Mouse (Mus musculus) forebrain, embryonic 10.5 days (tissue): Measurements from ENCODE around the gene Vmn2r17. TPM values are rescaled to one million over a fixed set of nuclear protein-coding genes. Genes with fewer than 3 reads are reported as not detected.

Experiments used
- DNase-seq: peaks from one replicate; pipeline ENCODE4 v3.0.0-alpha.2; 2017; ENCODE audit warnings: low spot score; ENCODE audit errors: extremely low spot score
- H3K27ac ChIP-seq: fragments of 300-500 bp; sonication (generic); 2 replicates; pipeline ENCODE4 v1.5.1; 2016; ENCODE audit warnings: mild to moderate bottlenecking
- H3K27me3 ChIP-seq: fragments of 300-500 bp; sonication (generic); 2 replicates; pipeline ENCODE4 v1.6.1; 2016; ENCODE audit warnings: mild to moderate bottlenecking; ENCODE audit not compliant: poor library complexity, severe bottlenecking
- H3K36me3 ChIP-seq: fragments of 300-500 bp; sonication (generic); replicated peaks from 2 replicates; pipeline ENCODE4 v1.6.1; 2016; ENCODE audit warnings: mild to moderate bottlenecking, moderate library complexity
- H3K4me1 ChIP-seq: fragments of 300-500 bp; sonication (generic); 2 replicates; pipeline ENCODE4 v1.6.1; 2016
- H3K4me3 ChIP-seq: fragments of 300-500 bp; sonication (generic); 2 replicates; pipeline ENCODE4 v1.5.1; 2016; ENCODE audit warnings: mild to moderate bottlenecking, moderate library complexity
- H3K9me3 ChIP-seq: fragments of 300-500 bp; sonication (generic); 2 replicates; pipeline ENCODE4 v1.6.1; 2016; ENCODE audit warnings: mild to moderate bottlenecking, moderate library complexity
- WGBS: fragments of 180-500 bp; shearing (Covaris S2); methylation state at CpG from one replicate; pipeline ENCODE4 v1.1.7; 2016; 5-methylcytosine and 5-hydroxymethylcytosine counted together
- polyA plus RNA-seq: library from polyadenylated mRNA; unstranded; fragments of >200 nt; fragmentation: Nextera tagmentation; extraction: Ambion mirVana; gene quantifications from 2 replicates; pipeline ENCODE4 v1.2.1, GENCODE M21; 2016

Gene Vmn2r17
- polyA plus RNA-seq, result not detected in 2 replicates

- H3K4me3 ChIP-seq, result no peak within 1 kb of the TSS
- H3K36me3 ChIP-seq, result no peaks in the 10 kb centered on the region
- no peaks in the 10 kb centered on the region for H3K27me3 ChIP-seq
- no peak within 1 kb of the TSS for H3K27ac ChIP-seq
- peaks cover 19% of the 10 kb centered on the region for H3K9me3 ChIP-seq
- no peaks in the 10 kb centered on the region for H3K4me1 ChIP-seq
- no peak for DNase-seq
- 72% methylated on average over 2 of the region's 2 CpGs for WGBS
Observed at GRCm38 (mm10) chr5:109419388-109419787, at the start of gene Vmn2r17. Gene Vmn2r17, plus strand, starts transcription at chr5:109419688.

DNA sequence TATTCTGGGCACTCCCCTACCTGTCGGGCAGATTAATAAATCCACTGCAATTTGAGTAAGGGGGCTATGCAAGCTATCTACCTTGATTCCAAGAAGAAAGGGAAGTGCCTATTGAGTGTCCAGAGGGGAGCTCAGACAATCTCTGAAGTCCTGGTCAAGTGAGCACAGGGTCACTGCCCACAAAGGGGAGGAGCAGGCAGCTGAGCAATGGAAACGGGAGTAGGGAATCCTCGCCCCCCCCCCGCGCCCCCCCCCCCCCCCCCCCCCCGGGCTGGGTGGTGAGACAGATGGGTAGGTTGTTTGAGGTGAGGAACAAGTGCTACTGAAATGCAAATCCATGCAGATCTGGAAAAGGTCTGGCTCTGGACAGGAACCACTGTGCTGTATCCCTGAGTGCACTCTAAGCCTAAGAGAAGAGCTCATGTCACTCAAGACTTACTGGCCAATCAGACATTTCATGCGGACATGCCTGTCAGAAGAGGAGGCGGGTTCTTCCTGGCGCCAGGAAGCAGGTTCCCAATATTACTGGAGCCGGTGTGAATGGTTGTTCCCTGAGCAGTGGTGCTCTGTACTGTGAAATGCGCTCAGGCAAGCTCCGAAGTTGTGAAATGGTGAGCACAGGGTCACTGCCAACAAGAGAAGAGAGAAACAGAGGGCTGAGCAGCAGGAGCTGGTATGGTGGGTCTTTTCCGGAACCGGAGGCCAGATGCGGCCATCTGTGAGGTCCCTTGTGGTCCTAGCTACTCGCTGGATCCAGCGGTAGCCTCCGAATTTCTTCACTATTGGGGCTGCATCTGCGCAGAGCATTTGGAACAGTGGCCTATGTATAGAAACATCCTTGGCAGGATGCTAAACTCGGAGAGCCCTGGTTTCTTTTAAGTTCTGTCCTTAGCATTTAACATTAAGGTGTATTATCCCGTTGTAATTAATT is 47.4 kb downstream of the Vmn2r17 start:
- Histone ChIP-seq H3K27ac (no peak overlapping the region), H3K27me3 (no peaks in the 10 kb centered on the region), H3K36me3 (no peaks in the 10 kb centered on the region), H3K4me3 (peak overlapping the region; percentile 41), H3K9me3 (peaks cover 49% of the 10 kb centered on the region), H3K4me1 (no peaks in the 10 kb centered on the region)
- no peak for DNase-seq
- WGBS, result 20% methylated on average over 21 of the region's 21 CpGs

DNA sequence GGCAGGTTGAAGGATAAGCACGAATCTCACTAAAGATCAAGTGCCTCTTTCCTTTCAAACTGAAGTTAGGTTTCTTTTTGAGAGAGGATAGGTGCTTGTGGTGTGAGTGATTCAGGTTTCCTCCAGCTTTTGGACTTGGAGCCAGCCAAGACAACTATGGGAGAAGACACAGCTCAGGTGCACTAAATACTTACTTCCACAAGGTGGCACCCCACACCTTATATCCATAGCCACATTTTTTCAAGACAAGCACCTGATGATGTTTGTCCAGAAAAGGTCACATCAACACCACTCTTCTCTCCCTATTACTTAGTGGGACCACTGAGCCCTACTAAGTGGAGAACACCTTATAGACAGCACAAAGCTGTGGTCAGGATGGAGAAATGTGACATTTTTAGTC is 87.2 kb downstream of the Vmn2r17 start:
- 9% methylated on average over 1 of the region's 1 CpGs for WGBS
- Histone ChIP-seq H3K4me1 (no peaks in the 10 kb centered on the region), H3K4me3 (no peak overlapping the region), H3K9me3 (peaks cover 22% of the 10 kb centered on the region; the same call in 1 of the 2 replicates), H3K36me3 (no peaks in the 10 kb centered on the region), H3K27me3 (no peaks in the 10 kb centered on the region), H3K27ac (no peak overlapping the region)
- no peak for DNase-seq

Other genes starting within 250 kb of the Vmn2r17 start
- gene Vmn2r13, start 227.5 kb upstream of the Vmn2r17 start, polyA plus RNA-seq, result not detected in 2 replicates
- not detected in 2 replicates for gene Vmn2r14, start 195.0 kb upstream of the Vmn2r17 start, polyA plus RNA-seq
- gene Vmn2r15, start 122.0 kb upstream of the Vmn2r17 start, polyA plus RNA-seq, result not detected in 2 replicates
- gene Vmn2r16, start 89.5 kb upstream of the Vmn2r17 start, polyA plus RNA-seq, result not detected in 2 replicates
- gene Crlf2, start 139.3 kb downstream of the Vmn2r17 start, polyA plus RNA-seq, result 2.9 and 3.2 TPM in 2 replicates